18 mouse cellular contexts compared by ENCODE assay signal in the genomic region with DNA sequence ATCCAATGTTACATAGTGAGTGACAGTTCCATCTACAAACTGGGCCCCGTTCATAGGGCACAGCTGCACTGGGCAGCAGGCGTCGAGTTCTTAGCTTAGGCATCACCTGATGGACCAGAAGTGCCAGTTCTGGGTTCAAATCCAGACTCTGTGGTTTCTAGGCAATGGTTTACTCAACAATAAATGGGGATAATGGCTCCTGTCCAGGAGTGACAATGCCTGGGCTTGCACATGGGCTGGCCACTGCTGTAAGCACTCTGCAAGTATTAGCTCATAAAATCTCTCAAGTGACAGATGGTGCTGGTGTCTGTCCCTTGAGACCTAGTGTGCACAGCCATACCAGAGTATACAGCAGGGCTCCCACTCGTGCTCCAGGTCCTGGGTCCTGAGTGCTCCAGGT.
A peak's percentile ranks its signal among the peaks of the same experiment; 100 is the strongest.
DNase-seq lines count a peak whose midpoint lies in the region; ATAC-seq and TF ChIP-seq lines count a peak whose summit lies in the region.
"Had no signal": no experiment of that assay in that cellular context is flagged by ENCODE, and none has a peak within 500 bp of the region (broad histone marks: within the 10 kb centered on the region; RNA-seq: fewer than 3 reads in every experiment).

No protein-coding gene starts in this region.

- peaks cover 66% of the 10 kb centered on the region for H3K4me1 ChIP-seq in heart, embryonic 10.5 days
- peaks cover 54% of the 10 kb centered on the region for H3K4me1 ChIP-seq in embryonic facial prominence, embryonic 10.5 days
- peaks cover 55% of the 10 kb centered on the region for H3K4me1 ChIP-seq in stomach, embryonic 15.5 days
- H3K4me1 ChIP-seq: megakaryocyte, embryonic 14.5 days had no signal

- no peak for DNase-seq in heart, embryonic 10.5 days (ENCODE audit: low spot score)
- no peak for DNase-seq in heart, adult 9 months (ENCODE audit: low spot score in 2 of 2)
- no peak for DNase-seq in left cerebral cortex, adult 2 months (ENCODE audit: extremely low spot score in 1 of 2, low spot score in 2 of 2)
- DNase-seq in left cerebral cortex, adult 9 months (ENCODE audit: low spot score in 2 of 2): no peak
- DNase-seq in embryonic facial prominence, embryonic 10.5 days (ENCODE audit: low spot score): no peak
- DNase-seq in T-cell, adult 2 months (ENCODE audit: low spot score): no peak
- DNase-seq: adrenal gland, postnatal 25 days; gastrocnemius, postnatal 25 days; right cerebral cortex, postnatal 25 days; thymus, postnatal 25 days had no signal

- intact Hi-C loops in left cerebral cortex, adult 2 months (cut with DNase I): no loop called here

- no peak overlapping the region for H3K4me2 ChIP-seq in stomach, embryonic 15.5 days
- H3K4me2 ChIP-seq: forebrain, embryonic 15.5 days; heart, embryonic 15.5 days; lung, embryonic 15.5 days had no signal

- no peak for TF ChIP-seq CTCF in left cerebral cortex, adult 2 months (IDR thresholded peaks at IDR 0.05)

- H3K9me3 ChIP-seq in heart, embryonic 10.5 days: no peaks in the 10 kb centered on the region
- 0 out of 2 replicates have a peak, but pooled peaks cover 4% of the 10 kb centered on the region for H3K9me3 ChIP-seq in embryonic facial prominence, embryonic 10.5 days
- H3K9me3 ChIP-seq in stomach, embryonic 15.5 days: no peaks in the 10 kb centered on the region
- H3K9me3 ChIP-seq: forebrain, embryonic 15.5 days; heart, embryonic 15.5 days; lung, embryonic 15.5 days had no signal

- H3K36me3 ChIP-seq in heart, embryonic 10.5 days: no peaks in the 10 kb centered on the region
- H3K36me3 ChIP-seq in embryonic facial prominence, embryonic 10.5 days (replicated peaks): peaks cover 13% of the 10 kb centered on the region
- no peaks in the 10 kb centered on the region for H3K36me3 ChIP-seq in stomach, embryonic 15.5 days
- H3K36me3 ChIP-seq: G1E; heart, embryonic 15.5 days; lung, embryonic 15.5 days had no signal

- H3K4me3 ChIP-seq in heart, embryonic 10.5 days: no peak overlapping the region
- no peak overlapping the region for H3K4me3 ChIP-seq in left cerebral cortex, adult 2 months
- H3K4me3 ChIP-seq in embryonic facial prominence, embryonic 10.5 days: no peak overlapping the region
- no peak overlapping the region for H3K4me3 ChIP-seq in stomach, embryonic 15.5 days (replicated peaks)
- H3K4me3 ChIP-seq: forebrain, embryonic 15.5 days; heart, embryonic 15.5 days; lung, embryonic 15.5 days; megakaryocyte, embryonic 14.5 days had no signal

- peak overlapping the region; percentile 83 for H3K27ac ChIP-seq in heart, embryonic 10.5 days
- H3K27ac ChIP-seq in left cerebral cortex, adult 2 months: peak overlapping the region; percentile 24; the same call in 1 of the 2 replicates
- H3K27ac ChIP-seq in embryonic facial prominence, embryonic 10.5 days (replicated peaks): peak overlapping the region; percentile 74; the same call in 1 of the 2 replicates
- peak overlapping the region; percentile 73 for H3K27ac ChIP-seq in stomach, embryonic 15.5 days
- H3K27ac ChIP-seq: forebrain, embryonic 15.5 days had no signal

- no peak overlapping the region for H3K9ac ChIP-seq in stomach, embryonic 15.5 days
- H3K9ac ChIP-seq: forebrain, embryonic 15.5 days; heart, embryonic 15.5 days; lung, embryonic 15.5 days had no signal

- no peaks in the 10 kb centered on the region for H3K27me3 ChIP-seq in heart, embryonic 10.5 days (ENCODE audit: insufficient read depth, poor library complexity, severe bottlenecking)
- H3K27me3 ChIP-seq in embryonic facial prominence, embryonic 10.5 days (replicated peaks; ENCODE audit: low read depth, poor library complexity, severe bottlenecking): no peaks in the 10 kb centered on the region
- H3K27me3 ChIP-seq in stomach, embryonic 15.5 days (replicated peaks): no peaks in the 10 kb centered on the region
- H3K27me3 ChIP-seq: forebrain, embryonic 15.5 days; heart, embryonic 15.5 days; lung, embryonic 15.5 days; megakaryocyte, embryonic 14.5 days had no signal

- no peak for ATAC-seq in stomach, embryonic 15.5 days (ENCODE audit: insufficient read depth, low FRiP score, low read depth)
- ATAC-seq in monocyte, adult 5-6 weeks (replicated peaks; ENCODE audit: insufficient number of reproducible peaks, low FRiP score, low TSS enrichment, poor library complexity, severe bottlenecking): no peak
- ATAC-seq: forebrain, embryonic 15.5 days; hindbrain, postnatal 0 days had no signal

- 85% methylated on average over 4 of the region's 4 CpGs for WGBS in heart, embryonic 10.5 days
- 85% methylated on average over 4 of the region's 4 CpGs for WGBS in embryonic facial prominence, embryonic 10.5 days
- 76% methylated on average over 4 of the region's 4 CpGs for WGBS in stomach, embryonic 15.5 days

Comparison
In these comparisons a context has a peak if more than half of its experiments do, and no peak if none do; other contexts are left out.
1. H3K27ac ChIP-seq: peak in every context shown above with its lines; median percentile 83 in heart, embryonic 10.5 days; 74 in embryonic facial prominence, embryonic 10.5 days; 73 in stomach, embryonic 15.5 days; 24 in left cerebral cortex, adult 2 months.